Mouse (Mus musculus) embryonic facial prominence, embryonic 14.5 days (tissue): ENCODE results near the gene Hoxd1. TPM values are rescaled to one million over a fixed set of nuclear protein-coding genes. Genes with fewer than 3 reads are reported as not detected.

Experiments used
- ATAC-seq: fragments of 200-750 bp; cut with Nextera tagmentation; 2 replicates; pipeline ENCODE4 v1.8.0; 2017; ENCODE audit warnings: low read depth, moderate number of reproducible peaks, moderate TSS enrichment
- DNase-seq: peaks from one replicate; pipeline ENCODE4 v3.0.0-alpha.2; 2015; ENCODE audit warnings: low spot score
- H3K27ac ChIP-seq: fragments of 300-500 bp; sonication (generic); replicated peaks from 2 replicates; pipeline ENCODE4 v1.5.1; 2014; ENCODE audit warnings: low read depth, mild to moderate bottlenecking, low read length, moderate library complexity
- H3K27me3 ChIP-seq: fragments of 300-500 bp; sonication (generic); replicated peaks from 2 replicates; pipeline ENCODE4 v1.6.1; 2014; ENCODE audit warnings: low read length; ENCODE audit not compliant: control insufficient read depth, insufficient read depth
- H3K36me3 ChIP-seq: fragments of 300-500 bp; sonication (generic); 2 replicates; pipeline ENCODE4 v1.6.1; 2014; ENCODE audit warnings: low read length, mixed read lengths; ENCODE audit not compliant: control insufficient read depth, insufficient read depth
- H3K4me1 ChIP-seq: fragments of 300-500 bp; sonication (generic); 2 replicates; pipeline ENCODE4 v1.6.1; 2014; ENCODE audit warnings: antibody characterized with exemption, low read length; ENCODE audit not compliant: control insufficient read depth, insufficient read depth
- H3K4me2 ChIP-seq: fragments of 300-500 bp; sonication (generic); 2 replicates; pipeline ENCODE4 v1.6.1; 2014; ENCODE audit warnings: low read depth, mild to moderate bottlenecking, low read length, moderate library complexity, mixed read lengths
- H3K4me3 ChIP-seq: fragments of 300-500 bp; sonication (generic); 2 replicates; pipeline ENCODE4 v1.5.1; 2014; ENCODE audit warnings: low read depth, mild to moderate bottlenecking, low read length
- H3K9ac ChIP-seq: fragments of 300-500 bp; sonication (generic); 2 replicates; pipeline ENCODE4 v1.6.1; 2014; ENCODE audit warnings: low read depth, mild to moderate bottlenecking, low read length, moderate library complexity, mixed read lengths
- H3K9me3 ChIP-seq: fragments of 300-500 bp; sonication (generic); 2 replicates; pipeline ENCODE4 v1.6.1; 2016; ENCODE audit warnings: low read length; ENCODE audit not compliant: control insufficient read depth
- WGBS: fragments of 180-500 bp; shearing (Covaris S2); extraction: QIAGEN DNeasy Blood & Tissue Kit; methylation state at CpG from one replicate; pipeline ENCODE4 v1.1.7; 2014; 5-methylcytosine and 5-hydroxymethylcytosine counted together
- polyA plus RNA-seq: library from polyadenylated mRNA; unstranded; fragments of >200 nt; fragmentation: Nextera tagmentation; extraction: Ambion mirVana; gene quantifications from 2 replicates; pipeline ENCODE4 v1.2.1, GENCODE M21; 2014

Hoxd1 gene
- polyA plus RNA-seq, 1 experiment from 2014 or later, result 3.9 TPM

DNA sequence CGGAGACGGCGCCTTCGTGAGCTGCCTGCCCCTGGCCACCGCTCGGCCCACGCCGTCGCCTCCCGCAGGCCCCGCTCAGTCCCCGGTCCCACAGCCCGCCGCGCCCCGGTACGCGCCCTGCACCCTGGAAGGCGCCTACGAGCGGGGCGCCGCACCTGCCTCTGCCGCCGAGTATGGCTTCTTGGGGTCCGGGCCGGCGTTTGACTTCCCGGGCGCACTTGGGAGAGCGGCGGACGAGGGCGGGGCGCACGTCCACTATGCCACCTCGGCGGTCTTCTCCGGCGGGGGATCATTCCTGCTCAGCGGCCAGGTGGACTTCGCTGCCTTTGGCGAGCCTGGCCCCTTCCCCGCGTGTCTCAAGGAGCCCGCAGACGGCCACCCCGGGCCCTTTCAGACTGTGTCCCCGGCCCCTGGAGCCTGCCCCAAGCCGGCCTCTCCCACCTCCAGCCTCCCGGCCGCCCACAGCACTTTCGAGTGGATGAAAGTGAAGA lies 510 bp downstream of the Hoxd1 start:
- ATAC-seq, result peak; percentile 44; the same call in 1 of the 2 replicates

DNA sequence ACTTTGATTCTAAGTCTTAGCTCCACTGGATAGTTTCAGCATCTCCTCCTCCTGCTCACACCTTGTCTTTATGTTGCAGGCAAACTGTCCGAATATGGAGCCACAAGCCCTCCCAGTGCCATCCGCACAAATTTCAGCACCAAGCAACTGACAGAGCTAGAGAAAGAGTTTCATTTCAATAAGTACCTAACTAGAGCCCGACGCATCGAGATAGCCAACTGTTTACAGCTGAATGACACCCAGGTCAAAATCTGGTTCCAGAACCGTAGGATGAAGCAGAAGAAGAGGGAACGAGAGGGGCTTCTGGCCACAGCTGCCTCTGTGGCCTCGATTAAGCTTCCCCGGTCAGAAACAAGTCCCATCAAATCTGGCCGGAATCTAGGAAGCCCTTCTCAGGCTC lies 1.2 kb downstream of the Hoxd1 start:
- H3K9ac ChIP-seq, result no peak overlapping the region
- ATAC-seq (no peak), DNase-seq (no peak)
- peak overlapping the region; percentile 93; the same call in 1 of the 2 replicates for H3K4me2 ChIP-seq
- peaks cover 81% of the 10 kb centered on the region for H3K27me3 ChIP-seq
- no peak overlapping the region for H3K27ac ChIP-seq
- WGBS, result 42% methylated on average over 10 of the region's 10 CpGs
- peaks cover 12% of the 10 kb centered on the region for H3K4me1 ChIP-seq
- peak overlapping the region; percentile 51; the same call in 1 of the 2 replicates for H3K4me3 ChIP-seq
- no peaks in the 10 kb centered on the region for H3K9me3 ChIP-seq
- no peaks in the 10 kb centered on the region for H3K36me3 ChIP-seq

More for the DNA sequence above, 510 bp downstream of the Hoxd1 start:
- H3K4me3 ChIP-seq, result peak overlapping the region; percentile 51
- peak overlapping the region; percentile 48 for H3K9ac ChIP-seq
- no peaks in the 10 kb centered on the region for H3K9me3 ChIP-seq
- WGBS, result under 1% methylated on average over 26 of the region's 53 CpGs
- H3K4me2 ChIP-seq, result peak overlapping the region; percentile 93
- H3K4me1 ChIP-seq, result peaks cover 12% of the 10 kb centered on the region
- no peak for DNase-seq
- no peak overlapping the region for H3K27ac ChIP-seq
- H3K27me3 ChIP-seq, result peaks cover 86% of the 10 kb centered on the region
- no peaks in the 10 kb centered on the region for H3K36me3 ChIP-seq

DNA sequence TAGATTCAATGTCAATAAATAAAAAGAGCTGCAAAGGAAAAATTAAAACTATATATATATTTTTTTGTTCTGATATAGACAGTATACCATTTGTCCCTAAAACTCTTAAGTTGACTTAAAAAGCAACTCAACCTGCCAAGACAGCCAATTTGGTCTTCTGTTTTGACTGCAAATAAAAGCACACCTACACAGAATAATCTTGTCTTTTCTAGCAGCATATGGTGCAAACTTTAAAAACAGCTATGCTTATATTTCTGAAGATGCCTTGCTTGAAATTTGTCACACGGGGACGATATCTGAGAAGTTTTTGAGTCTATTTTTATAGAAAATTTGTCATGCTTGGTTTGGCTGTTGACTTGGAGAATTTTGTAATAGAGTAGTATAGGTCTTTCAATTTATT lies 11.6 kb downstream of the Hoxd1 start:
- Histone ChIP-seq H3K4me1 (no peaks in the 10 kb centered on the region), H3K36me3 (no peaks in the 10 kb centered on the region), H3K9me3 (no peaks in the 10 kb centered on the region), H3K4me3 (no peak overlapping the region), H3K9ac (no peak overlapping the region), H3K27ac (no peak overlapping the region), H3K4me2 (no peak overlapping the region), H3K27me3 (no peaks in the 10 kb centered on the region; the same call in 1 of the 2 replicates)
- DNase-seq (no peak), ATAC-seq (no peak)
- WGBS, result 80% methylated on average over 2 of the region's 2 CpGs

DNA sequence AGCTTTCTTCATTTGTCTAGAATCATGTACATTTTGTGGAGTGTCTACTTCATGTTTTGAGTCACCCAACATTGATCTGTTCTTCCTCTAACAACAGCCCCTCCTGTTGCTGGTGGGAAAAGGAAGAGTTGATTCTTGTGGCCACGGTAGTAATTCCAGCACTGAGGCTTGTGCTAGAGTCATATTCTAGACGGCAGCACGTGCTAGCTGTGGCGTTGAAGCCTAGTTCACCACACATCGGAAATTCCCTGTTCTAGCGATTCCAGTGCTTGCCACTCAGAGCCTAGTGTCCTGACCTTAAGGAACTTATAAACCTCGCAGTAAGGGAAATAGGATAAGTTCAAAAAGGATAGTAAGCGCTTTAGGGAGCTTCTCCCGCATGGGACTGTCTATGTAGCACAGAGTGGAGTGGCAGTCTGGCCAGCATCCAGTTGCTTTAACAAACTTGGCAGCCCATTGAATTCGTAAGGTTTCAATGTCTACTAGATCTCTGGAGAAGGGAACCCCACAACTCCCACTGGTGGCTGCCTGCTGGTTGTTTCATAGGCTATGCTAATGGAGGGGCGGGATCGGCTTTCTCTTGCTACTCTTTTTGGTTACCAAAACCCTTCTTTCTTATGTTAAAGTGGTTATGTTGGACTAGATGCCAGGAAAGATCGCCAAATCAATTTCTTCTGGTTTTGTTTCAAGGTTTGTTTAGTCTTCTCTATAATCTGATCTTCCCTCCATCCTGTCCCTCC lies 14.9 kb downstream of the Hoxd1 start:
- no peaks in the 10 kb centered on the region for H3K9me3 ChIP-seq
- H3K36me3 ChIP-seq, result no peaks in the 10 kb centered on the region
- no peak overlapping the region for H3K9ac ChIP-seq
- no peak overlapping the region for H3K4me2 ChIP-seq
- WGBS, result 58% methylated on average over 13 of the region's 13 CpGs
- ATAC-seq (no peak), DNase-seq (peak; percentile 72)
- H3K4me3 ChIP-seq, result no peak overlapping the region
- H3K27ac ChIP-seq, result no peak overlapping the region
- no peaks in the 10 kb centered on the region for H3K27me3 ChIP-seq
- H3K4me1 ChIP-seq, result no peaks in the 10 kb centered on the region

DNA sequence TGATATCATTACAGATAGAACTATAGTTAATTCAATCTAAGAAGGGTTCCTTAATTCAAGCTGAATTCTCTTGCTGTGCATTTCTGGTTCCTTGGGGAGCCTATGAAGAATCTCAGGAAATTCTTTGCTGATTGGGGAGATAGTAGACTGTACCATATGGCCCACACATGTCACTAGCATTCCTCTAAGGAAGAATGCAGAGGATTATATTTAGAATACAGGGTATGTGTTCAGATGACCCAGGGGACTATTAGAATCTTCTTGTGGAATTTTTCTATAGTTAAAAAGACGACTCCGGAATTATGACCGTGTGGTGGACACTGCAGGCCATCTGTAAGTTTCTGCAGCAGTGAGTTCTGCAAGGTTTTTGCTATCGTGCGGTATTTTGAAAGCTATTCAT lies 18.6 kb downstream of the Hoxd1 start:
- DNase-seq (peak; percentile 57), ATAC-seq (no peak)
- no peaks in the 10 kb centered on the region for H3K36me3 ChIP-seq
- no peak overlapping the region for H3K4me3 ChIP-seq
- no peak overlapping the region for H3K9ac ChIP-seq
- no peak overlapping the region; the same call in 1 of the 2 replicates for H3K27ac ChIP-seq
- H3K4me1 ChIP-seq, result no peaks in the 10 kb centered on the region
- no peaks in the 10 kb centered on the region for H3K9me3 ChIP-seq
- 39% methylated on average over 5 of the region's 5 CpGs for whole genome bisulfite sequencing
- H3K4me2 ChIP-seq, result no peak overlapping the region
- H3K27me3 ChIP-seq, result no peaks in the 10 kb centered on the region

DNA sequence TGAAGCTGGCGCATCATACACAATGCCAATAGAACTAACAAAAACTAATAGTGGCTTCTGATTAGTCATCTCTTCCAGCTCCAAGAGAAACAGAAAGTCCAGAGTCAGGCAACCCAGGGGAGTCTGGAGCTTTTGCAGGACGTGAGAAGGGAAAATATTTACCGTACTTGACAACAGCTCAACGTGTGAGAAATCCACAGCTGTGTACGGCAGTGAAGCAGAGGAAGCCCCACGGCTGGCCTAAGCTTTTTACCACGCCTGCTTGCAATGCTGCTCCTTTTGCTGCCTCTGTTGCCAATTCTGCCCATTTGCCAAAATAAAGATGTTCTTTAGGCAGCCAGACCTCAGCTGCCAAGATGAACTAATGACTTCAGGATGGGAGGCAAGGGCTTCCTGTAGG lies 32.8 kb downstream of the Hoxd1 start:
- no peaks in the 10 kb centered on the region for H3K9me3 ChIP-seq
- DNase-seq, result peak; percentile 64
- H3K4me1 ChIP-seq, result 0 out of 2 replicates have a peak, but pooled peaks cover 7% of the 10 kb centered on the region
- no peak for ATAC-seq
- peak overlapping the region; percentile 4; the same call in 1 of the 2 replicates for H3K4me2 ChIP-seq
- H3K27ac ChIP-seq, result no peak overlapping the region
- 47% methylated on average over 7 of the region's 7 CpGs for WGBS
- no peak overlapping the region for H3K9ac ChIP-seq
- H3K36me3 ChIP-seq, result no peaks in the 10 kb centered on the region
- H3K4me3 ChIP-seq, result no peak overlapping the region
- no peaks in the 10 kb centered on the region for H3K27me3 ChIP-seq

DNA sequence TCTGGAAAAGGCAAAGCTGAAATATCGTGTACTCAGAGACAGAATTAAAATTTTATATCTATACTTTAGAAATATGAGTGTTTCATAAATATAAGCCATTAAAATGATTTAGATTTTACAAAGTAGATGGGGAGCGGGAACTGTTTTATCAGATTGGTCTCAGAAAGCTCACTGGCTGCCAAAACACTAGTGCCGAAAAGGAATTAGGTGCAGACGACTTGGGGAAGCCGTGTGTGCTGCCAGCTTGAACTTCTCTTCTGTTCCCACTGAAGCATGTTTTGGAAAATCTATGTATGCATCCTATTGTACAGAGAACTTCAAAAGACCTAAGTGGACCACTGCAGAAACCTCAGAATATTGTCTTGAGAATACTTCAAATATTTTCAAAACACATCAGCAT lies 45.7 kb downstream of the Hoxd1 start:
- DNase-seq, result peak; percentile 30
- Histone ChIP-seq H3K4me2 (no peak overlapping the region), H3K4me1 (peaks cover 4% of the 10 kb centered on the region; the same call in 1 of the 2 replicates), H3K4me3 (no peak overlapping the region), H3K36me3 (no peaks in the 10 kb centered on the region), H3K27me3 (no peaks in the 10 kb centered on the region), H3K9ac (no peak overlapping the region), H3K27ac (no peak overlapping the region), H3K9me3 (no peaks in the 10 kb centered on the region)
- WGBS, result 50% methylated on average over 5 of the region's 5 CpGs
- no peak for ATAC-seq
